Mouse (Mus musculus) adrenal gland, postnatal 10 days (tissue): ENCODE data around the gene Ptprr. TPM values are rescaled to one million over a fixed set of nuclear protein-coding genes. Genes with fewer than 3 reads are reported as not detected.

Source experiments
- total RNA-seq, 2 experiments: library from RNA; stranded (reverse); gene quantifications; 2 replicates each; pipeline ENCODE4 v1.2.3; 2021

Gene Ptprr
- total RNA-seq, 2 experiments from 2014 or later: 5.7 to 7.7 TPM

Other genes starting within 250 kb of the Ptprr start
- 1 to 10 TPM; 3.5 to 4.7 TPM for gene Tspan8, start 201.4 kb upstream of the Ptprr start, total RNA-seq
- not detected for gene 4933416C03Rik, start 95.7 kb downstream of the Ptprr start, total RNA-seq